12 mouse cellular contexts compared by ENCODE assay signal in the genomic region with DNA sequence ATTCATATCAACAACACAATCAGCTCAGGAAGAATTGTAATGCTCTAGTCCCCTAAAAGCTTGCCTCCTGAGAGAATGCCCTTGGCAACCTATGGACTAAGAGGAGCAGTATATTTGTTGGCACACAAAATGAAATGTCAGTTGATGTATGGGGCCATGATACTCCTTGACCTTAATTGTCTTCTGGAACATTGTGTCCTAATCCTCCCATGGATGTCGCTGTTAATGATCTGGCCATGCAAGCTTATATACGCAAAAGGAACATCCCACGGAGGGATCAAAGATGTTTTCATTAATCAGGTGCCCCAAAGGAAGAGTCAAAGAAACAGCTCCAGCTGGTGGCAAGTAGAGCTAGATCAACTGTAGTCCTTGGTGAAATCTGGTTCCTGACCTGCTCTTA.
"Had no signal": no experiment of that assay in that cellular context is flagged by ENCODE, and none has a peak within 500 bp of the region (broad histone marks: within the 10 kb centered on the region; RNA-seq: fewer than 3 reads in every experiment).

No protein-coding gene starts in this region.

- DNase-seq: retina, postnatal 1 day; right cerebral cortex, adult 18-20 months; right cerebral cortex, postnatal 14 days; right cerebral cortex, postnatal 25 days; right cerebral cortex, postnatal 4 days; spleen, adult 18-20 months; thymus, adult 18-20 months; thymus, adult 2 months; thymus, postnatal 14 days; thymus, postnatal 25 days; thymus, postnatal 36 days; thymus, postnatal 4 days had no signal
